Mouse (Mus musculus): Measurements from ENCODE around the gene Prkab2.
A peak's percentile ranks its signal among the peaks of the same experiment; 100 is the strongest.

Prkab2 gene

DNA sequence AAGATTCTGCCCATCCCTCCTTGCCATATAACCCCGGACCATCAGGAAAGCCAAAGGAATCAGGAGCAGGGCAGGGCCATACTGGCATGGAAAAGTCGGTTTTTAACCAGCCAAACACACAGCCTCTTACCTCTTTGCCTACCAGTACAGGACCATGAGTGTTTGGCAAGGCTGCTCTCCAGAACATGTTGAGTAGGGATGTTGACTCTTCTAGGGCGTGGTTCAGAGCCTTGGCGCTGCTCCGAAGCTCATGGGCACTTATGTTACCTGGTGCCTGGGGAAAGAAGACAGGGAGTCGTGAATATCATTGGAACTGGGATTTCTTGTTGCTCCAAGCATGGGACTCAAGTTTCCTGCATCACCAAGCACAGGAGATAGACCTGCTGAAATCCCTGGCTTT lies 35.8 kb downstream of the Prkab2 start:
- peak; percentile 24 for DNase-seq

DNA sequence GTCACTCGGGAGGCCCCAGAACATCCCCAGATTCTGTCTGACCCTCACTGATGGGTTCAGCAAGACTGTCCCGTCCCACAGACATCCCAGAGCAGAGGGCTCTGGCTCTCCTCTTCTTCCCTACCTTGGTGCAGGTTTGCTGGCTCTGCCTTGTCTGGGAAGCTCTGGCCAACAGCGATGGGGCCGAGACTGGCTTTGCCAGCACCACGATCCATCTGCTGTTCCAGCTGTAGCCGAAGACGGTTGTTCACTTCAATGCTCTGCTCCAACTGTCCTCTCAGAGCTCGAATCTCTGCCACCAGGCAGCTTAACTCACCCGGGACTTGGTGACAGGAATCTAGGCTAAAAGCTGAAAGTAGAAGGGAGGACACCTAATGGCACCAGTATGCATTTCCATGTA lies 38.9 kb downstream of the Prkab2 start:
- DNase-seq, result no peak

DNA sequence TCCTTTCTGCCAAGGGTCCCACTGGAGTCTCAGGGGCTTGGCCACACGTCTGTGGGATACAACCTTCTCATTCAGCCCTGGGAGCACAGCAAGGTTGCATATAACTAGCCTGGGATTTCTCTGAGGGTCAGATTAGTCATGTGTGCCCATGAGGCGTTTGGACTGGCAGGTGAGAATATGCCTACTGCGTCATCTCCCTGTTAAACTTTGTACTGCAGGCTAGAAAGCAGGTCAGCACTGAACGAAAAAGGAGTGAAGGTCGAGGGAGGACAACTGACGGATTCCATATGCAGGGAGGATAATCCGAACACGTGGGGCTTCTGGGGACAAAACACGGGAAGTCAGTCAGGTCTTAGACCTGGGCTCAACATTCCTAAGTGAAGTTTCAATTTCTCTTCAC lies 39.3 kb downstream of the Prkab2 start:
- DNase-seq, result no peak

DNA sequence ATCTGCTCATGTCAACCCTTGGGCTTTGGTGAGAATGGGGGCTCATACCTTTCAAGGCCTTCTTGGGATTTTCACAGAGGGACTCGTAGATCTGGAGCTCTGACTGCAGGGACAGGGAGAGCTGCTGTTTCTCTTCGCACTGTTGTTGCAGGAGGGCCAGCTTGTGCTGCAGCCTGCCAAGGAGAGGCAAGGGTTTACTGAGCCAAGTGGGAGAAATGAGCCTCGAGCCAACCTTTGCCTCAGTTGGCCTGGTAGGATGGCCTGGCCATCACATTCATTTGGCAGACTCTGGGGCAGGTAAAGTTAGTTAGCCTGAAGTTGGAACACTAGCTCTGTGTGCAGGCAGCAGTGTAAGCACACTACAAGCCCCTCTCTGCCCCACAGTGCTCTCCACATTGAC lies 41.1 kb downstream of the Prkab2 start:
- no peak for DNase-seq

DNA sequence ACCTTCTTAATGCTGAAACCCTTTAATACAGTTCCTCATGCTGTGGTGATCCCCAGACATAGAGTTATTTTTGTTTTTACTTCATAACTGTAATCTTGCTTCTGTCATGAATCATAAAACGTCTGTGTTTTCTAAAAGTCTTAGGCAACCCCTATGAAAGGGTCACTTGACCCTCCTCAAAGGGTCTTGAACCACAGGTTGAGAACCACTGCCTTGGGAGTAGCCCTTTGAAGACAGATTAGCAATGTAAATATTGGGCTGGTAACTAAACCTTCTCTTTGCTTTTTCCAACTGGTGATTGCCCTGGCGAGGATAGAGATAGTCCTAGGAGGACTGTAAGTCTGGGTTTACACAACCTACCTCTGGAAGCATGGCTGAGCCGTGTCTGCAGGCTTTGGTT lies 43.2 kb downstream of the Prkab2 start:
- peak; percentile 12 for DNase-seq

DNA sequence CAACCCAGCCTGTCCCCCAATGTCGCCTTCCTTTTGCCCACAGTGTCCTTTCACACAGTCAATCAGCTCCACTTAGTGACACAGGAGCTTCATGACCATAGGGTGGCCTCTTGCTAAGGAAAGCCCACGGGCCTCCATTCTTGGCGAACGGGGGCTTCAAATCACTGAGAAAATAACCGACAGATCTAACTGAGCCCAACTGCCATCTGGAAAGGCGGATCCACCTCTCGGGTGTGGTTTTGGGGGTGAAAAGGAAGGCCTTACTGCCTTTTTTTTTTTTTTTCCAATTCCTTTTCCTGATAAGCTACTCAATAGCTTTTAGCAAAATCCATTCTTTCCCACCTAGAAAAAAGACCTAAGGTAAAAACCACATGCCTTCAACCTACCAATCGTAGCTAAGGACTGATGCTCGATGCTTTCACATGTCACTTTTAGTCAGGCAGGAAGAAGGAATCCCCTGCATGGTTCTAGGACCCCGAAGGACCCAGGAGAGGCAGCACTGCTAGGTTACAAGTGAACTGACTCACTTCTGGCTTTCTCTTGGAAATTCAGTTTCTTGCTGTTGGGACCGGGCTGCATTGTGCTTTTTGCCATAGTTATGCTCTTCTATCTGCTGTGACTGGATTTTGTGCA lies 44.6 kb downstream of the Prkab2 start:
- no peak for DNase-seq

DNA sequence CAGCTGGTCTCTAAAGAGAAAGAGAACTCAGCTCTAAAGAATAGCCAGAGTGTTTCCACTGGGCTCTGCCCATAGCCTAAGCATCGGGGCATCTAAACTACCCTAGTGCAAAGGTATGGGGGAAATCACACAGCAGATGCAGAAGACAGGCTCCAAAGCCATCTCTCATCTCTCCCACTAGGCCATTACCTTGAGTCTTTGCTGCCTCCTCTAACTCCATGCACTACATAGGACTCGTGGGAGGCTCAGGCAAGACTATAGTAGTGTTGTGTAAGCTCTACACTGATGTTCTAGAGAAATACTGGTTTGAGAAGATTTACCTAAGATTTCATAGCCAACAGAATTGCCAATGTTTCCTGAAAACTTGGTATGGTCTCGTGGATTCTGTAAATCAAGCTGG lies 47.5 kb downstream of the Prkab2 start:
- no peak for DNase-seq

DNA sequence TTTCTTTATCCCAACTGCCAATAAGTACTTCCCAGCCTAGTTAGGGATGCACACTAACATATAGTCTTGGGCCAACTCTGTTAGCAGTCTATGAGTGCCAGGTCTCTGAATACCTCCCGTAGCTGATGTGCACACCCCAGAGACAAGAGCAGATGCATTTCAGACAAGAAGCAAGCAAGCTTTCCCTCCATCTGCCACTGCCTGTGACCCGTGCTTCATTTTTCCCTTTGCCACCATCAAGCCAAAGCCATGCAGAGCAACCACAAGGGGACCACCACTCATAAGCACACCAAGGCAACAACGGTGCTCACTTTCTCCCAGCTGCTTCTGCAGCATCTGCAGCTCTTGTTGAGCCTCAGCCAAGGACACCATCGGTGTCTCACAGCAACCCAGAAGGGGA lies 48.6 kb downstream of the Prkab2 start:
- DNase-seq, result no peak

DNA sequence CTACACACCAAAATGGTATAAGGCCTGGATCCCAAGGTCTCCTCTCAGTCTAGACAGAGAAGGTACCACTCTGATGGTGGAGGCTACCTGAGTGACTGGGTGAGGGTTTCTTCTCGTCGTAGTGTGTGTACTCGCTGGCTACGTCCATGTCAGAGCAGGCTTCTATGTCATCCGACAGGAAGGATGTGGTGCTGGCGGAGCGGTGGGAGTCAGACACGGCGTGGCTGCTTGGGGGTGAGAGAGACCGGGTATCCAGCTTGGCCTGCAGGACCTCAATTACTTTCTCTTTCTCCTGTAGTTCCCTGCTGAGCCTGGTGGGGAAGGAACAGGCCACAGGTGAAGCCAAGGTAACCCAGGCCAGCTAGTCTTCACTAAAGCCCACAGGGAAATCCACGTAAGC lies 52.1 kb downstream of the Prkab2 start:
- no peak for DNase-seq

DNA sequence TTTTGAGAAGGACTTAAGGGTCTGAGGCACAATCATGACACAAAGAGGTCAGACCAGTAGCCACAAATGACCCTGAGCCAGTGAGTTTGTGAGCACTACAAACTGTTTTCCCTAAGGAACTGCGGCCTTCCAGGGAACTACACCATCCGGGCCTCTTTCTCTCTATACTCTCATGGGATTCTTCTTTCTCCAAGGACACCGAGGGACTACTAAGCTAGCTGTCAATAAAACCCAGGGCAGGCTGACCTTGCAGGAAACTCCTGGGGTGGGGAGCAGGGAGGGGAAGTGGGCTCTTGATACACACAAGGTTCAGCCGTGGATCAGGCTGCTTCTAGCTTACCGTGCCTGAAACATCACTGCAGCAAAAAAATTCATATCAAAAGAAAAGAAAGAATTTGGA lies 52.9 kb downstream of the Prkab2 start:
- no peak for DNase-seq

DNA sequence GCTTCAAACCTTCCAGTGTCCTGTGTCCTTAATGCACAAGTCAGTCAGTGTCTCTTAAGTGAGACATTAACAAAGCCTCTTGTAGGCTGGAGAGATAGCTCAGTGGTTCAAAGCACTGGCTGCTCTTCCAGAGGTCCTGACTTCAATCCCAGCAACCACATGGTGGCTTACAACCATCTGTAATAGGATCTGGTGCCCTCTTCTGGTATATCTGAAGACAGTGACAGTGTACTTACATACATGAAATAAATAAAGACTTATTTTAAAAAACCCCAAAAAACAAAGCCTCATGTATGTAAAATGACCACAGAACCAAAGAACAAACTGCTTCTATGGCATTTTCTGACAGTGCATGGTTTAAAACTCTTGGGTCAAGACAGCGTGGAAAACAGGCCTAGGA lies 57.9 kb downstream of the Prkab2 start:
- DNase-seq, result no peak

DNA sequence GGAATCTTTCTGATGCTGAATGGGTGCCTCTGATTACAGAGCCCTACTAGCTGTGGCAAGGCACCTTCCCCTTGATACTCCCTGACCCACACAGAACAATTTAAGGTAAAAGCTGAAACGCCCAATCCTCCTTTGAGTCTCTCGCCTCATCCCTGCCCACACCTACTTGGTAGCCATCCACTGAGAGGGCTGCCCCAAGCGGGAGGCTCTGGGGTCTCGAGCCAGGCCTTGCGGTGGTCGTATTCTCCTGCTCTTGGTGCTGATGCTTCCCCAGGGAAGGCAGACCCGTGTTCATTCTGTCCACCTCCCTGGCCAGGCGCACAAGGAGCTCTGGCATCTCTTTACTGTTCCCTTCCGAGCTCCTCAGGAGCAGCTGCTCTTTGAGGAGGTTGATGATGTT lies 61.1 kb downstream of the Prkab2 start:
- DNase-seq, result no peak
